In genomic region chr8:97733338-97733737, GRCm38 (mm10) we compare ENCODE assay signal across 17 mouse cellular contexts.
DNase-seq lines count a peak whose midpoint lies in the region; ATAC-seq lines count a peak whose summit lies in the region.
"Had no signal": no experiment of that assay in that cellular context is flagged by ENCODE, and none has a peak within 500 bp of the region (broad histone marks: within the 10 kb centered on the region; RNA-seq: fewer than 3 reads in every experiment).

No protein-coding gene starts in this region.

- H3K4me2 ChIP-seq in forebrain, embryonic 13.5 days, result no peak overlapping the region
- no peak overlapping the region for H3K4me2 ChIP-seq in midbrain, embryonic 13.5 days (replicated peaks)
- H3K4me2 ChIP-seq: heart, embryonic 13.5 days; limb, embryonic 15.5 days; midbrain, embryonic 15.5 days had no signal

- no peaks in the 10 kb centered on the region for H3K4me1 ChIP-seq in forebrain, embryonic 13.5 days
- H3K4me1 ChIP-seq in forebrain, embryonic 10.5 days, result no peaks in the 10 kb centered on the region
- H3K4me1 ChIP-seq in midbrain, embryonic 13.5 days (replicated peaks), result no peaks in the 10 kb centered on the region
- H3K4me1 ChIP-seq: embryonic facial prominence, embryonic 10.5 days; heart, embryonic 13.5 days; limb, embryonic 15.5 days; midbrain, embryonic 15.5 days had no signal

- WGBS in forebrain, embryonic 13.5 days, result 79% methylated on average over 3 of the region's 3 CpGs
- WGBS in forebrain, embryonic 10.5 days, result 93% methylated on average over 3 of the region's 3 CpGs
- WGBS in midbrain, embryonic 13.5 days, result 89% methylated on average over 3 of the region's 3 CpGs

- peak; percentile 43; the same call in 1 of the 2 replicates for ATAC-seq in forebrain, embryonic 13.5 days
- no peak for ATAC-seq in midbrain, embryonic 13.5 days
- ATAC-seq: midbrain, embryonic 15.5 days had no signal

- H3K9me3 ChIP-seq in forebrain, embryonic 13.5 days (replicated peaks), result no peaks in the 10 kb centered on the region
- H3K9me3 ChIP-seq in forebrain, embryonic 10.5 days, result no peaks in the 10 kb centered on the region
- no peaks in the 10 kb centered on the region for H3K9me3 ChIP-seq in midbrain, embryonic 13.5 days
- H3K9me3 ChIP-seq: embryonic facial prominence, embryonic 10.5 days; heart, embryonic 13.5 days; limb, embryonic 15.5 days; midbrain, embryonic 15.5 days had no signal

- H3K9ac ChIP-seq in forebrain, embryonic 13.5 days, result no peak overlapping the region
- H3K9ac ChIP-seq in midbrain, embryonic 13.5 days (replicated peaks), result no peak overlapping the region
- H3K9ac ChIP-seq: heart, embryonic 13.5 days; limb, embryonic 15.5 days; midbrain, embryonic 15.5 days had no signal

- H3K36me3 ChIP-seq in forebrain, embryonic 13.5 days (ENCODE audit: poor library complexity, severe bottlenecking), result no peaks in the 10 kb centered on the region
- H3K36me3 ChIP-seq in forebrain, embryonic 10.5 days (replicated peaks), result no peaks in the 10 kb centered on the region
- H3K36me3 ChIP-seq in midbrain, embryonic 13.5 days, result no peaks in the 10 kb centered on the region
- H3K36me3 ChIP-seq: embryonic facial prominence, embryonic 10.5 days; heart, embryonic 13.5 days; limb, embryonic 15.5 days; midbrain, embryonic 15.5 days had no signal

- no peaks in the 10 kb centered on the region for H3K27me3 ChIP-seq in forebrain, embryonic 13.5 days
- no peaks in the 10 kb centered on the region for H3K27me3 ChIP-seq in forebrain, embryonic 10.5 days (ENCODE audit: poor library complexity, severe bottlenecking)
- no peaks in the 10 kb centered on the region for H3K27me3 ChIP-seq in midbrain, embryonic 13.5 days
- H3K27me3 ChIP-seq: heart, embryonic 13.5 days; limb, embryonic 15.5 days; midbrain, embryonic 15.5 days had no signal

- DNase-seq in forebrain, embryonic 10.5 days (ENCODE audit: extremely low spot score, low spot score), result no peak
- DNase-seq in left cerebral cortex, adult 9 months (ENCODE audit: low spot score in 2 of 2), result peak; percentile 1 to 9
- DNase-seq in left cerebral cortex, adult 18-20 months (ENCODE audit: low spot score in 2 of 2), result no peak
- peak; percentile 17 to 23 for DNase-seq in right cerebral cortex, postnatal 10 days (ENCODE audit: low spot score in 2 of 2)
- no peak for DNase-seq in right cerebral cortex, postnatal 4 days
- no peak for DNase-seq in spleen, adult 18-20 months
- DNase-seq: cerebellum, adult 18-20 months; heart, postnatal 4 days; kidney, adult 18-20 months; kidney, postnatal 10 days; thymus, postnatal 36 days had no signal

- no peak overlapping the region for H3K4me3 ChIP-seq in forebrain, embryonic 13.5 days
- H3K4me3 ChIP-seq in forebrain, embryonic 10.5 days, result no peak overlapping the region
- H3K4me3 ChIP-seq in midbrain, embryonic 13.5 days (replicated peaks), result no peak overlapping the region
- H3K4me3 ChIP-seq: embryonic facial prominence, embryonic 10.5 days; heart, embryonic 13.5 days; limb, embryonic 15.5 days; midbrain, embryonic 15.5 days had no signal

- no peak overlapping the region for H3K27ac ChIP-seq in forebrain, embryonic 13.5 days
- H3K27ac ChIP-seq in forebrain, embryonic 10.5 days, result no peak overlapping the region
- no peak overlapping the region for H3K27ac ChIP-seq in midbrain, embryonic 13.5 days
- H3K27ac ChIP-seq: embryonic facial prominence, embryonic 10.5 days; heart, embryonic 13.5 days; limb, embryonic 15.5 days; midbrain, embryonic 15.5 days had no signal

Comparison
In these comparisons a context has a peak if more than half of its experiments do, and no peak if none do; other contexts are left out.
1. DNase-seq: peak in left cerebral cortex, adult 9 months (2 of 2) and right cerebral cortex, postnatal 10 days (2 of 2); none in forebrain, embryonic 10.5 days (single experiment), left cerebral cortex, adult 18-20 months (0 of 2), right cerebral cortex, postnatal 4 days (single experiment) and spleen, adult 18-20 months (0 of 2).